Mouse (Mus musculus) left cerebral cortex, adult 2 months (tissue): ENCODE data around the gene Tff3. TPM values are rescaled to one million over a fixed set of nuclear protein-coding genes. Genes with fewer than 3 reads are reported as not detected.

Experiments
- DNase-seq, 2 experiments: peaks; one replicate each; pipeline ENCODE4 v3.0.0; 2021 to 2022; ENCODE audit warnings: low spot score in 2 of 2, mixed read lengths in 1 of 2; ENCODE audit errors: extremely low spot score in 1 of 2
- H3K27ac ChIP-seq: fragments of 200-600 bp; 2 replicates; pipeline ENCODE4 v1.8.1; 2022
- H3K4me3 ChIP-seq: fragments of 200-600 bp; 2 replicates; pipeline ENCODE4 v1.8.1; 2022
- CTCF ChIP-seq: fragments of 200-600 bp; IDR thresholded peaks from 2 replicates; pipeline ENCODE4 v1.8.1; 2022; ENCODE audit warnings: antibody characterized with exemption, mild to moderate bottlenecking, moderate library complexity
- intact Hi-C: fragments of 180-260 bp; cut with DNase I; formaldehyde crosslinking; loops from one replicate; pipeline ENCODE4 v1.15.1; 2025
- total RNA-seq, 2 experiments: library from RNA; stranded (reverse); gene quantifications; 2 replicates each; pipeline ENCODE4 v1.2.3; 2021

The Tff3 gene
- total RNA-seq, 2 experiments from 2014 or later, result not detected

- intact Hi-C loops, result loop anchor here (1.0 to 5.0 kb wide), 3 partner anchors 62 to 108 kb away; partner anchors contain the start of gene Abcg1
- TF ChIP-seq CTCF, result peak; percentile 88
- Histone ChIP-seq H3K27ac (no peak overlapping the region), H3K4me3 (no peak overlapping the region)
- peak; percentile 77 to 82 for DNase-seq
Measured at GRCm38 (mm10) chr17:31119429-31119828, 10.0 kb downstream of the Tff3 start.

GRCm38 (mm10) chr17:31117946-31118345 lies 11.5 kb downstream of the Tff3 start:
- no peak for DNase-seq
- intact Hi-C loops, result loop anchor here (2.0 to 5.0 kb wide), 2 partner anchors 61 to 99 kb away; partner anchors contain the start of gene Abcg1
- no peak overlapping the region for H3K27ac ChIP-seq
- H3K4me3 ChIP-seq, result no peak overlapping the region
- TF ChIP-seq CTCF, result no peak

DNA sequence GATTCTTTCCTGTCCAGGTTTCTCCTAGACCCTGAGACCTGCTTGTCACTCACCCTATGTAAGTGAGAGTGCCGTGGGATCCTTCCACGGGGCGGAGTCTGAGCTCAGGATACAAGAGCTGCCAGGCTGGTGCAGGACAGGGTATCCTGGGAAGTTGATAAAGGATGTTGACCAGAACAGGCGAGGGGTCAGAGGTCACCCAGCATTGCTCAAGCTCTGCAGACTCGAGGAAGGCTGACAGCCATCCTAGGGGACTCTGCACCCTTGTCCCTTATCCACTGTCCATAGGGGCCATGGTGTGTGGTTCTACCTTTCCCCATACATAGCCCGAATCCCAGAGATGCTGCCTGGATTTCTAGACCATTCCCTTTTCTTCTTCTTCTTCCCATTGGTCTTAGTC lies 13.4 kb downstream of the Tff3 start:
- no peak for TF ChIP-seq CTCF
- no peak for DNase-seq
- H3K27ac ChIP-seq, result no peak overlapping the region
- intact Hi-C loops, result loop anchor here (5.0 kb wide), 1 partner anchor 59 kb away; the partner anchor contains the start of gene Abcg1
- no peak overlapping the region for H3K4me3 ChIP-seq

GRCm38 (mm10) chr17:31113191-31113856 lies 16.1 kb downstream of the Tff3 start:
- intact Hi-C loops, result no loop called here
- no peak for DNase-seq
- H3K4me3 ChIP-seq, result no peak overlapping the region
- TF ChIP-seq CTCF, result no peak
- H3K27ac ChIP-seq, result peak overlapping the region; percentile 5; the same call in 1 of the 2 replicates

- DNase-seq, result no peak
- no peak overlapping the region for H3K4me3 ChIP-seq
- H3K27ac ChIP-seq, result no peak overlapping the region
- intact Hi-C loops, result no loop called here
- TF ChIP-seq CTCF, result no peak
Measured at GRCm38 (mm10) chr17:31108388-31108787, 21.1 kb downstream of the Tff3 start.

DNA sequence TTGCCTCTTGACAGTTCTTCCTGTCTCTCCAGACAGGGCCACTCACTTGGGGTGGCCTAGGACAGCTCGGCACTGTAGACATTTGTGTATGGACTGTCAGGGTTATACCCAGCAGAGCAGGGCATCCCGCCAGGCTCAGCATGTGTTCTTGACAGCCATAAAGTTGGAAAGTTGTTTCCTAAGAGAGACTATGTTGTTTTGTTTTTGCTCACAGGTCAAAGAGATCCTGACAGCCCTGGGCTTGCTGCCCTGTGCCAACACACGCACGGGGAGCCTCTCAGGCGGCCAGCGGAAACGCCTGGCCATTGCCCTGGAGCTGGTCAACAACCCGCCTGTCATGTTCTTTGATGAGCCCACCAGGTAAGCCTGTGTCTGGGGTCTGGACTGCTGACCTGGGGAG lies 25.6 kb downstream of the Tff3 start:
- TF ChIP-seq CTCF, result no peak
- DNase-seq, result no peak
- intact Hi-C loops, result no loop called here
- H3K27ac ChIP-seq, result no peak overlapping the region
- no peak overlapping the region for H3K4me3 ChIP-seq

DNA sequence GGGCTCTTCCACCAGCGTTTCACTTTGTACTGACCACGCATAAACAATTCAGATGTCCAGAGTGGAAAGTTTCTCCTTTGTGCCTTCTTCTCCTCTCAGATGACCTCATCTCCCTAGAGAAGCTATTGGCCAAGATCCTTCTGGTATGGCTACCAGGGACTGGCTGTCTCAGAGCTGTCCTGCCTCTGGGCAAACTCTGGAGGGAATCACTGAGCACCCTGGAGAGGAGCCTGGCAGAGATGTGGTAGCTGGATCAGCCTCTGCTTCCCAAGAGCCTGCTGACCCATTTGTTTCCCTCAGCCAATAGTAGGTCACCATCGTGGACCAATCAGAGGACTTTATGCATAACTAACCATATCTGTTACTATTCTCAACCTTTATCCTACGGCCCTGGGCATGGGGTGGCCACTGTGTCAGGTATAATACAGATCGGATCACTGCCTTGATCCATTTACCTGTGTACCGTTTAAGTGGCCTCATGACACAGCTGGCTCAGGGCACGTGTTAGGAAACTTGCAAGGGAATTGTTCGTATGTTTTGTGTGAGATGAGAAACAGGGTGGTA lies 26.4 kb downstream of the Tff3 start:
- DNase-seq, result no peak
- H3K4me3 ChIP-seq, result no peak overlapping the region
- H3K27ac ChIP-seq, result no peak overlapping the region
- intact Hi-C loops, result no loop called here
- no peak for TF ChIP-seq CTCF

- peak overlapping the region; percentile 13; the same call in 1 of the 2 replicates for H3K27ac ChIP-seq
- no peak overlapping the region for H3K4me3 ChIP-seq
- no peak for TF ChIP-seq CTCF
- intact Hi-C loops, result no loop called here
- no peak for DNase-seq
Measured at GRCm38 (mm10) chr17:31098788-31099187, 30.7 kb downstream of the Tff3 start.

- intact Hi-C loops, result no loop called here
- DNase-seq, result no peak
- no peak for TF ChIP-seq CTCF
- H3K27ac ChIP-seq, result no peak overlapping the region
- no peak overlapping the region for H3K4me3 ChIP-seq
Measured at GRCm38 (mm10) chr17:31096893-31097292, 32.6 kb downstream of the Tff3 start.

DNA sequence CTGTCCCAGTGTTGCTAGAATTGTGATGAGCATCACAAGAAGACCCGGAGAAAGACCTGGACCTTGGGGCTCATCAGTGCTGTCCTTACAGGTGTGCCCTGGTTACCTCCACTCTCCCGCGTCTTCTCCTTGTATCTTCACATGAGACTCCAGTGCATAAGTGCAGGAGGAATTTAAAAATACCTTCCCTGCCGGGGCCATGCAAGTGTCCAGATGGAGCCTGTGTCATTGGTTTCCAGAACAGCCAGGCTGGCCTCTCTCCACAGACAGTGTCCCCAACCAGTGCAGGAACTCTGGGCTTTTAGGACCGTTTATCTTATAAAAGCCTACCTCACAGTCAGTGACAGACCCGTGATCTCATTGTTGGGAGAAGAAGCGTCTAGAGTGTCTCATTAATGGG lies 33.9 kb downstream of the Tff3 start:
- Histone ChIP-seq H3K27ac (no peak overlapping the region), H3K4me3 (no peak overlapping the region)
- intact Hi-C loops, result no loop called here
- no peak for DNase-seq
- TF ChIP-seq CTCF, result no peak

DNA sequence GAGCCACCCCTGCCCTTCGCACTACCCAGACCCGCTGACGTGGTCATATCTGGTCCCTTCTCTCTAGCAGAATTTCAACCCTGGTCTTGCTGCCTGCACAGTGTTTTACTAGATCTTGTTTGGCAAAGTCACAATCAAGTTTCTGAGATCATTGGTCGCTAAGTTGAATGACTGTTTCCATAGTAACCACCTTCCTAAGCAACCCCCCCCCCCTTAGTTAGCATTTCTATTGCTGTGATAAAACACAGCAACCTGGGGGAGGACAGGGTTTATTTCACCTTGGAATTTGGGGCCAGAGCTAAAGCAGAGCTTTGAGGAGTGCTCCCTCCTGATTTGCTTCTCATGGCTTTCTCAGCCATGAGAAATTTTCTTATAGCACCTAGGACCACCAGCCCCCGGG lies 34.7 kb downstream of the Tff3 start:
- no peak for DNase-seq
- no peak for TF ChIP-seq CTCF
- intact Hi-C loops, result no loop called here
- Histone ChIP-seq H3K27ac (no peak overlapping the region), H3K4me3 (no peak overlapping the region)

DNA sequence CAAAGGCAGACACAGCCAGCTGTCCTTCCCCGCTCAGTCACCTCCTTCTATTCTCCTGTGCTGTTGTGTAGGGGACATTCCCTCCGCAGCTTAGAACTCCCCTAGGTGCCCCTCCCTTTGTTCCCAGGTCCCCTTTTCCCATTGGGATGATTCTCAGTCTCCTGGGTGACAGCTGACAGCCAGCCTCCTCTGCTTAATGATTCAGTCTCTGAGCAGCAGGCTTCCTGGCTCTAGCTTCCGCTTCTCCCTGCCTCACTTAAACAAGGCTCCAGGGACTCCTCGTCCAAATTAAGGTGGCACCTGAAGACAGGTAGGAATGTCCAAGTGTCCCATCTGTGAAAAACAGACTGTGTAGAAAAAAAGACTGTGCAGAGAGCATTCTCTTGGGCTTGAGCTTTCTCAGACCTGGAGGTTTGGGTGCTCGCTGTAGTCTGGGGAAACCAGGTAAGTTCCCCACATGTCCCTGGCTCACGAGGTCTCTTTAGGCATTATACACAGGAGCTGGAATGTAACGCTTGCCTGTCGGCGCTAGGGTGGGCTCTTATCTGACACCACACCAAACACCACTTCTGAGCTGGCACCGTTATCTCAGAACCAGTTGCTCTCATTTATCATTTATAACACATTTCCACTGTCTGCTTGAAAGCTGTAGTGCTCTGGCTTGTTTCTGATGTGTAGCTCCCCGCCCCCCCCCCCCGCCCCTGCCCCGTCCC lies 38.3 kb downstream of the Tff3 start:
- no peak for TF ChIP-seq CTCF
- H3K4me3 ChIP-seq, result no peak overlapping the region
- DNase-seq, result no peak
- H3K27ac ChIP-seq, result no peak overlapping the region; the same call in 1 of the 2 replicates
- intact Hi-C loops, result no loop called here
